Mouse (Mus musculus) T-helper 1 cell (primary cell): ENCODE data around the gene Heatr3.

Experiments
- in situ Hi-C: fragments of 300-600 bp; cut with MboI, MseI; formaldehyde crosslinking; loops from one replicate; pipeline ENCODE4 v1.15.1; 2025; ENCODE audit warnings: high pct_unique_total_duplicates

Gene Heatr3

DNA sequence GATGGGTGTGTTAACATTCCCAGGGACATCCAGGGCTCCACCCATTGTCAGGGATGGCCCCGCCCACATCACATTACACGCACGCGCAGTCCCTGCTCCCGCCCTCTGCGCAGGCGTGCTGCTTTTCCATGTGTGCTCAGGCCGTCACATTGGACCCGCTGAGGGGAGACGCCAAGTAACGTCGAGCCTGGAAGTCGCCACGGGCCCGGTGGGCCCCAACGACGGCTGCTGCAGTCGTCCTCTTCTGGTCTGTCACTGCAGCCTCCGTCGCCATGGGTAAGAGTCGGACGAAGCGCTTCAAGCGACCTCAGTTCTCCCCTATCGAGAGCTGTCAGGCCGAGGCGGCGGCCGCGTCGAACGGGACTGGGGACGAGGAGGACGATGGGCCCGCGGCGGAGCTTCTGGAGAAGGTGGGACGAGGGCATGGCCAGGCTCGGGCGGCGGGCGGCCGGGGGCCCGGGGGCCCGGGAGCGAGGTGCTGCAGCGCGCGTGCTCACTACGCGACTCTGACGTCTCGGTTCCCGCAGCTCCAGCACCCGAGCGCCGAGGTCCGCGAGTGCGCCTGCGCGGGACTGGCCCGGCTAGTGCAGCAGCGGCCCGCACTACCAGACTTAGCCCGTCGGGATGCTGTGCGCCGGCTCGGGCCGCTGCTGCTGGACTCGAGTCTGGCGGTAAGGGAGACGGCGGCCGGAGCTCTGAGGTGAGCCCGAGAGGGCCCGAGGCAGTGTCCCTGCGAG lies at the start of gene Heatr3:
TSS of gene Heatr3 (plus strand) at position 108 of the 737 bp plus-strand sequence.
- in situ Hi-C loops, result no loop called here

- in situ Hi-C loops, result no loop called here
Observed at GRCm38 (mm10) chr8:88088006-88088405, 49.6 kb upstream of the Heatr3 start.

- in situ Hi-C loops, result no loop called here
Observed at GRCm38 (mm10) chr8:88091661-88092060, 46.0 kb upstream of the Heatr3 start.

DNA sequence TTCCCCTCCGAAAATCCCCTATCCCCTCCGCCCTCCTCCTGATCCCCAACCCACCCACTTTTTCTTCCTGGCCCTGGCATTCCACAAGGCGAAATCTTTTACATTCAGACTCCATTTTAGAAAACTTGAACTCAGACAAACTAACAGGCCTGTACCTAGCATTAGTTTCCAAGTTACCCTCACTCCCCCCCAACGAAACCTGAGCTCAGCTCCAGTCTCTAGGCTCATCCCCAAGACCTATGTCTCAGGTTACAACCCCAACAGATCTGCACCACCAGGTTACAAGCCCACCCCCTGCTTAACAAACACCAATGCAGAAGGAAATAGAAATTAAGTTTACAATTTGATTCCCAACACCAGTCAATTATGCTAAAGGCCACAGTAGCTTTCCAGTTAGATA lies 44.3 kb upstream of the Heatr3 start:
- in situ Hi-C loops, result no loop called here

GRCm38 (mm10) chr8:88098856-88099255 lies 38.8 kb upstream of the Heatr3 start:
- in situ Hi-C loops, result no loop called here

DNA sequence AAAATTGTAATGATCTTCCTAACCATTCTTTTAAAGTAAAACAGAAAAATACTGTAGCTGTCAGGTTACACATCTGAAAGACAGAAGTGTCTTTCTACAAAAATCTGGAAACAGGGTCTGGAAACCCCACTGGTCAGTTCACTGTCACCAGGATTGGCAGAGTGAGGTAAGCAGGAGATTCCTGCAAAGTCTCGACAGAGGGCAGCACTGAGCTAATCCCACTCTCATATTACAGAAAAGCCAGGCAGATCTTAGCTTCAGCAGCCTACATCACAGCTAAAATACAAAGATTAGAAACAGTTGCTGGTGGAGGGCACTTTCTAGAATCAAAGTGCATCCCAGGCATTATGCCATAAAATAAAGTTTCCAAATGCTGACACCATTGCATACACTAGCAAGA lies 38.1 kb upstream of the Heatr3 start:
- in situ Hi-C loops, result no loop called here

DNA sequence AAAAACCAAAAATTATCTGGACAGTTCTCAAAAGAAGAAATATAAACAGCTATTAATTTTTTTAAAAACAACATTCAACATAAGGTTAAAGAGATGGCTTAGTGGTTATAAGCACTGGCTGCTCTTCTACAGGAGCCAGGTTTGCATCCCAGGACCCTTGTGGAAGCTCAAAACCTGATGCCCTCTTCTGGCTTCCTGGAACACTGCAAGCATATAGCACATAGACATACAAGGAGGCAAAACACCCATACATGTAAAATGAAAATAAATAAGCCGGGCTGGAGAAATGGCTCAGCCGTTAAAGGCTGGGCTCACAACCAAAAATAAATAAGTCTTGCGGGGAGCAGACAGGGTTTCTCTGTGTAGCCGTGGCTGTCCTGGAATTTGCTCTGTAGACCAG lies 28.4 kb upstream of the Heatr3 start:
- in situ Hi-C loops, result no loop called here

DNA sequence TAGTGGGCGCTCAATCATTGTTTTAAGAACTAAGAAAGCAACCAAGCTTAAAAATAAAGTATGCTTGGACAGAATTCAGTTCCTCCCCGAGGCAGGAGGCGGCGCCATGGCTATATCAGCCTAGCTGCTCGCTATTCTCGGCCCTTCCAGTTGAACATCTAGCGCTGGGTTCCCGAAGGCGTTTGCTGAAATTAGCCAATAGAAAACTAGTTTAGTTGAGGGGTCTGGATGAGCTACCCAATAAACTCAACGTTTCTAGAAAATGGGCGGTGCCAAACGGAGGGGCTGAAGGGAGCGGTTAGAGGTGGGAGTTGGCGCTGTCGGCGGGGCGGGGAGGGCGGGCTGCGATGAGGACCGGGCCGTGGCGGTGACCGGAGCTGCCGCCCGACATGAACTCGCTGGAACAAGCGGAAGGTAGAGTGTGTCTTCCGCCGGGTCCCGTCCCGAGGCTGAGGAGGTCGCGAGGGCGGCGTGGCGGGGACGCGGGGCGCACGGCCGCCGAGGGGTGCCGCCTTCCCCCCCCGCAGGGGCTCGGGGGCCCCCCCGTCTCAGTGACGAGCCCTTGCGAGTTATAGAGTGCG lies 19.1 kb upstream of the Heatr3 start, which contains the start of gene Cnep1r1:
TSS of gene Cnep1r1 (plus strand) at position 314 of the 581 bp plus-strand sequence.
- in situ Hi-C loops, result no loop called here

DNA sequence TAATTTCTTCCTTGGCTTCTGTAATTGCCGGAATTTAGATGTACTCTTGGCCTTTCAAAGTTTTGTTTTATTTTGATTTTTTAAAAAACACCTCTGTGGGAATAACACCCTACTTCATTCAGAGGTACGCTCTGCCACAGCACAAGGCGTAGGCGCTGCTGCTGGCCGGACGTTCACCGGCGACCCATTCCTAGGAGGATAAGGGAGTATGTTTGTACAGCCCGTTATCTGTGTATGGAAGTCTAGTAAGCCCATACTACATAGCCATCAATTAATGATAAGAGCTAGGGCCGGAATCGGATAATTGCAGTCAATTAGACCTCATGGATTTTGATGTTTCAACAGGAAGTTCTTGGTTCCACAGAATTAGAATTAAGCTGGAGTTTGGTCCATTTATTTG lies 18.6 kb upstream of the Heatr3 start:
- in situ Hi-C loops, result no loop called here

DNA sequence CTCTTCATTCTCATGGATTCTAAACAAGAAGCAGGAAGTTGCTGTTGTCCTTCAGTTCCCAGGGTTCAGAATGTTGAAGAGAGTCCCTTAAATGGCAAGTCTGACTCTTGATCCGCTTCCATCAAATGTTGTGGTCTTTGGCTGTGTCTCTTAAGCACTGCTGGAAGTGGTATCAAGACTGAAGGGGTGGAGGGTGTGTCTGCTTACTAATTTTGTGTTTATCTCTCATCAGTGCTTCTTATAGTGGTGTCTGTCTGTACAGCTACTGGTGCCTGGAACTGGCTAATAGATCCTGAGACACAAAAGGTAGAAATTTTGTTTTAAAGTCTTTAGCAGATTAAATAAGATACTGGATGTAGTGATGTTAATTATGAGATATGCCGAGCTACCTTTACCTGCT lies 12.8 kb upstream of the Heatr3 start:
- in situ Hi-C loops, result no loop called here

DNA sequence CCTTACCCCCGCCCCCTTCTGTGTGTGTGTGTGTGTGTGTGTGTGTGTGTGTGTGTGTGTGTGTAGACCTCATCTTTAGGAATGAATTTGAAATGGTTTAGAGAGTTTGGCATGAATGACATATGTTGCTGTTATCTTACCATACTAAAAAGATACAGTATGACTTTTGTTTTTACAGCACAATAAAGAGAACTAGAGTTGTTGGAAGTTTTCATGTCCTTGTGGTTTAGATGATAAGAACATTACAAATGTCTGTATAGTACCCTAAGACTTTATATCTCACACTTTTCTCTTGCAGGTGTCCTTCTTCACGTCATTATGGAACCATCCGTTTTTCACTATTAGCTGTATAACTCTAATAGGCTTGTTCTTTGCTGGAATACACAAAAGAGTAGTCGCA lies 8.3 kb upstream of the Heatr3 start:
- in situ Hi-C loops, result no loop called here

DNA sequence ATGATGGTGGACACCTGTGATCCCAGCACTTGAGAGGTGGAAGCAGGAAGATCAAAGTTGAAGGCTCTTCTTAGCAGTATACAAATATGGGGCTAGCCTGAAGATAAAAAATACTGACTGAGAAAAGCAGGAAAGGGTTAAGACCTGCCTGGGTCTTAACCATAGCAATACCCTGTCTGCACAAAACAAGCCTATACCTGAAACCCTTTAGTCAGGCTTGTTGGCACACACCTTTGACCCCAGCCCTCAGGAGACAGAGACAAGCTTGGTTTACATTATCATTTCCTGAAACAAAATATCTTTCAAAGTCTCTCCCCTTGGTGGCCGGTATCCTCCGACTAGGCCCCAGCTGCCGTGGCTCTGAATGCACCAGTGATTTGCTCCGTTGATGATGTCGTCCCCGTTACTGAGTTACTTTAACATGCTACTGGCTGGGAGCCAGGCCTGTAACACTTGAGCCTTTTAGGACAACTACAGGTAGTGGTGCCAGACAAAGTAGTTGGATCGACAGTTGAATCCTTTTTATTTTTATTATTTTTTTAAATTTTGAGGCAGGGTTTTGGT lies 6.8 kb upstream of the Heatr3 start:
- in situ Hi-C loops, result no loop called here

GRCm38 (mm10) chr8:88139256-88139655 lies 1.6 kb downstream of the Heatr3 start:
- in situ Hi-C loops, result no loop called here

GRCm38 (mm10) chr8:88141629-88142028 lies 4.0 kb downstream of the Heatr3 start:
- in situ Hi-C loops, result no loop called here

GRCm38 (mm10) chr8:88144041-88144440 lies 6.4 kb downstream of the Heatr3 start:
- in situ Hi-C loops, result no loop called here

- in situ Hi-C loops, result no loop called here
Observed at GRCm38 (mm10) chr8:88150910-88151371, 13.3 kb downstream of the Heatr3 start.

GRCm38 (mm10) chr8:88160237-88160995 lies 22.8 kb downstream of the Heatr3 start:
- in situ Hi-C loops, result loop anchor here (5.0 kb wide), 1 partner anchor 77 kb away; no protein-coding TSS in a partner anchor

GRCm38 (mm10) chr8:88161439-88161838 lies 23.8 kb downstream of the Heatr3 start:
- in situ Hi-C loops, result loop anchor here (5.0 kb wide), 1 partner anchor 76 kb away; no protein-coding TSS in a partner anchor

DNA sequence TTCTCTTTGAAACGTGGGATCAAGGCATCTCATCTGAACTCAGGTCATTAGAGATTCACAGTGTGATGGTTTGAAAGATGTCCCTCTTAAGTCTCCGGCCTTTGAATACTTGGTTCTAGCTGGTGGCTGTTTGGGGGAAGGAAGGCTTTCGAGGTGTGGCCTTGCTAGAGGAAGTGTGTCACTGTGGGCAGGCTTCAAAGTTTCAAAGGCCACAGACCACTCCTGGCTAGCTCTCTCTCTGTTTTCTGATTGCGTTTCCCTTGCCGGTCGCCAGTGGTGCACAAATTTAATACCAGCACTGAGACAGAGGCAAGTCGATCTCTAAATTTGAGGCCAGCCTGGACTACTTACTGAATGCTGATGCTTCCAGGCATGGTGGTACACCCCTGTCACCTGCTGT lies 37.6 kb downstream of the Heatr3 start:
- in situ Hi-C loops, result no loop called here

DNA sequence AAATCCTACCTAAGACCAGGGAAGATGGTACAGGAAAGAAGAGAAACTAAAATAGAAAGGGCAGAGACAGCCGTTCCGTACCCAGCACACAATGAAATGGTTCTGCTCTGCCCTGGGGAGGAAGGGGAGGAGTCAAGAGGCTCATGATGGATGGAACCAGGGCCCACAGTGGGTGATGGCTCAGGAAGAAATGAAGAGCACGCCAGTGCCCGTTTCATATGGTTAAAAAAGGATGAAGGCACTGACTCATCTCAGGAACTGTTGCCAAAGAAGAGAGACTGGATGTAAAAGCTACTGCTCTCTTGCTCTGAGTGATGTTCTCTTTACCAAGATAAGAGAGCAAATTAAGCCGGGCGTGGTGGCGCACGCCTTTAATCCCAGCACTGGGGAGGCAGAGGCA lies 39.6 kb downstream of the Heatr3 start:
- in situ Hi-C loops, result no loop called here

DNA sequence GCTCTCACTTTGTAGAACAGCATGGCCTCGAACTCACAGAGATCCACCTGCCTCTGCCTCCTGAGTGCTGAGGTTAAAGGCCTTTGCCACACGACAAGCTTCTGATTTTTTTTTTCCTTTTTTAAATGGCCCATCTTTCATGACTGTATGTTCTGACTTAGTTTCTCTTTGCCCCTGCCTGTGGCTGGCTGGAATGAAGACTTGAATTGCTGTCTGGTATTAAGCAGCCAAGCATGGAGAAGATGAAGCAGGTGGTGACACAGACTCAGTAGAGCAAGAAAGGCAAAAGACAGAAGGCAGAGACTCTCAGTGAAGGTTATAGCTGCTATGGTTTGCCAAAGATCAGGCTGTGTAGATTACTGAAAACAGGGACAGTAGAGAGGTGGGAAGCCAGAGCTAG lies 45.5 kb downstream of the Heatr3 start:
- in situ Hi-C loops, result no loop called here

DNA sequence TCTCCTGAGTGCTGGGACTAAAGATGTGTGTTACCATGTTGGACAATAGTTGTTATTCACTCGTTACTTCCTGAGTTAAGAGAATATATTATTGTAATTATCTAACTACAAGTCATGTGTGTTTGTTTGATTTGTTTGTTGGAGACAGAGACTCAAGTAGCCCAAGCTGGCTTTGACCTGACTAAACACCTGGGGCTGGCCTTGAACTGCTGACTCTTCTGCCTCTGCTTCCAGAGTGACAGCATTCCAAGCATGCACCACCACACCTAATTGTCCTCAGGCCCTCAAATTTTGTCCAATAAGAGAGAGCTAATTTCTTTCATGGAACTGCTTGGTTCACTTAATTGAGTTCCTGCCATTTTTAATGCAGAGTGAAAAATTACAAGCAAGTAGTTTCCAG lies 47.3 kb downstream of the Heatr3 start:
- in situ Hi-C loops, result no loop called here
